Mouse (Mus musculus): ENCODE measurements at regions not wholly inside any gene's neighbourhood (a gene's known extent, or its start where the extent isn't known, plus 50 kb on each side); places are given as distances from the start of the nearest gene placed in this dataset.

- TF ChIP-seq CTCF (IDR thresholded peaks at IDR 0.05; ENCODE audit: low read depth, low read length) (no peak), POLR2A (IDR thresholded peaks at IDR 0.05; ENCODE audit: insufficient read depth, low read length) (no peak), EP300 (IDR thresholded peaks at IDR 0.05; ENCODE audit: insufficient read depth, low read depth, low read length) (no peak)
Measured at GRCm38 (mm10) chrX:52694392-52694791, 80.6 kb upstream of the Gpc3 start.

Data from ES-Bruce4 (cell line).